Mouse (Mus musculus) neural tube, embryonic 14.5 days (tissue): ENCODE results near the gene Cavin1. TPM values are rescaled to one million over a fixed set of nuclear protein-coding genes. Genes with fewer than 3 reads are reported as not detected.

Source experiments
- polyA plus RNA-seq: library from polyadenylated mRNA; unstranded; fragments of >200 nt; fragmentation: Nextera tagmentation; extraction: Ambion mirVana; gene quantifications from 2 replicates; pipeline ENCODE4 v1.2.1, GENCODE M21; 2014

The Cavin1 gene
- polyA plus RNA-seq, 1 experiment from 2014 or later, result 5.3 TPM

Other genes with a start within 250 kb of the Cavin1 start
- gene Rab5c, start 232.7 kb downstream of the Cavin1 start, polyA plus RNA-seq, result 59.7 and 82.7 TPM in 2 replicates
- 6.4 and 10.1 TPM in 2 replicates for gene Kcnh4, start 210.9 kb downstream of the Cavin1 start, polyA plus RNA-seq
- gene Hcrt, start 208.0 kb downstream of the Cavin1 start, polyA plus RNA-seq, result 0.51 TPM in 1 of 2 replicates, not detected in the other
- gene Ghdc, start 199.9 kb downstream of the Cavin1 start, polyA plus RNA-seq, result 3.3 and 4.5 TPM in 2 replicates
- 17.3 and 19.7 TPM in 2 replicates for gene Stat5b, start 120.2 kb downstream of the Cavin1 start, polyA plus RNA-seq
- gene Stat5a, start 111.5 kb downstream of the Cavin1 start, polyA plus RNA-seq, result 1.3 and 1.8 TPM in 2 replicates
- gene Stat3, start 31.3 kb downstream of the Cavin1 start, polyA plus RNA-seq, result 45.6 and 77.7 TPM in 2 replicates
- 147 and 175 TPM in 2 replicates for gene Atp6v0a1, start 38.6 kb upstream of the Cavin1 start, polyA plus RNA-seq
- gene Naglu, start 99.1 kb upstream of the Cavin1 start, polyA plus RNA-seq, result 7.0 and 9.8 TPM in 2 replicates
- gene Hsd17b1, start 107.5 kb upstream of the Cavin1 start, polyA plus RNA-seq, result 0.35 TPM in 1 of 2 replicates, not detected in the other
- 38.3 and 39.2 TPM in 2 replicates for gene Coasy, start 111.7 kb upstream of the Cavin1 start, polyA plus RNA-seq
- 84.6 and 95.7 TPM in 2 replicates for gene Mlx, start 116.4 kb upstream of the Cavin1 start, polyA plus RNA-seq
- 17.0 and 19.0 TPM in 2 replicates for gene Psmc3ip, start 124.5 kb upstream of the Cavin1 start, polyA plus RNA-seq
- 10.6 and 17.6 TPM in 2 replicates for gene Retreg3, start 149.0 kb upstream of the Cavin1 start, polyA plus RNA-seq
- 63.3 and 63.7 TPM in 2 replicates for gene Tubg1, start 149.1 kb upstream of the Cavin1 start, polyA plus RNA-seq
- gene Tubg2, start 185.0 kb upstream of the Cavin1 start, polyA plus RNA-seq, result 48.5 and 62.6 TPM in 2 replicates
- gene Cntnap1, start 199.6 kb upstream of the Cavin1 start, polyA plus RNA-seq, result 7.5 and 8.3 TPM in 2 replicates
- 7.2 and 10.5 TPM in 2 replicates for gene Plekhh3, start 200.5 kb upstream of the Cavin1 start, polyA plus RNA-seq
- gene Ccr10, start 204.6 kb upstream of the Cavin1 start, polyA plus RNA-seq, result 0.12 and 0.30 TPM in 2 replicates